Mouse (Mus musculus) megakaryocyte progenitor cell, adult 5-6 weeks (primary cell): ENCODE measurements around the gene Pogz. TPM values are rescaled to one million over a fixed set of nuclear protein-coding genes. Genes with fewer than 3 reads are reported as not detected.

Source experiments
- ATAC-seq: replicated peaks from 2 replicates; pipeline ENCODE4 v1.8.0; 2016; ENCODE audit warnings: mild to moderate bottlenecking, moderate TSS enrichment, inconsistent platforms; ENCODE audit not compliant: poor library complexity
- total RNA-seq, 2 experiments: library from RNA; stranded (forward) in 1 of 2; stranded (reverse) in 1 of 2; fragments of 157-497, 149-512 nt in 1 of 2; fragments of 200-1000 nt in 1 of 2; gene quantifications; 2 replicates each; pipeline versions ENCODE4 v1.2.3 to v1.2.4; 2015 to 2017

The Pogz gene
- total RNA-seq (2015) (31.3 and 35.8 TPM in 2 replicates), total RNA-seq (2017) (13.5 and 15.3 TPM in 2 replicates)

GRCm38 (mm10) chr3:94837183-94837890, at the start of gene Pogz:
Pogz (plus strand) TSS chr3:94837567.
- ATAC-seq, result peak; percentile 95

- no peak for ATAC-seq
These were observed 48.3 kb upstream of the Pogz start for GRCm38 (mm10) chr3:94789071-94789470.

- ATAC-seq, result no peak
These were observed 47.9 kb upstream of the Pogz start for GRCm38 (mm10) chr3:94789516-94789915.

GRCm38 (mm10) chr3:94792258-94792657, 45.1 kb upstream of the Pogz start:
- ATAC-seq, result no peak

- peak; percentile 70 for ATAC-seq
These were observed 43.7 kb upstream of the Pogz start for GRCm38 (mm10) chr3:94793672-94794071.

- ATAC-seq, result no peak
These were observed 43.0 kb upstream of the Pogz start for GRCm38 (mm10) chr3:94794359-94794758.

GRCm38 (mm10) chr3:94795596-94796140, 41.7 kb upstream of the Pogz start:
- no peak for ATAC-seq

GRCm38 (mm10) chr3:94796181-94796580, 41.2 kb upstream of the Pogz start:
- ATAC-seq, result no peak

- no peak for ATAC-seq
These were observed 33.2 kb upstream of the Pogz start for GRCm38 (mm10) chr3:94804146-94804545.

GRCm38 (mm10) chr3:94804976-94805375, 32.4 kb upstream of the Pogz start:
- ATAC-seq, result no peak

- no peak for ATAC-seq
These were observed 29.1 kb upstream of the Pogz start for GRCm38 (mm10) chr3:94808296-94808695.

GRCm38 (mm10) chr3:94811628-94812027, 25.7 kb upstream of the Pogz start:
- ATAC-seq, result peak; percentile 80

GRCm38 (mm10) chr3:94813651-94814050, 23.7 kb upstream of the Pogz start:
- no peak for ATAC-seq

- ATAC-seq, result no peak
These were observed 23.3 kb upstream of the Pogz start for GRCm38 (mm10) chr3:94814063-94814462.

- ATAC-seq, result 0 out of 2 replicates have a peak, but pooled peaks have one; percentile 11
These were observed 22.7 kb upstream of the Pogz start for GRCm38 (mm10) chr3:94814663-94815062.

GRCm38 (mm10) chr3:94815603-94816002, 21.8 kb upstream of the Pogz start:
- peak; percentile 51 for ATAC-seq

GRCm38 (mm10) chr3:94817731-94818130, 19.6 kb upstream of the Pogz start:
- no peak for ATAC-seq

GRCm38 (mm10) chr3:94819452-94820425, 17.6 kb upstream of the Pogz start:
- ATAC-seq, result no peak

- peak; percentile 68 for ATAC-seq
These were observed 16.2 kb upstream of the Pogz start for GRCm38 (mm10) chr3:94821008-94821638.

- no peak for ATAC-seq
These were observed 15.3 kb upstream of the Pogz start for GRCm38 (mm10) chr3:94822082-94822481.

- no peak for ATAC-seq
These were observed 13.3 kb upstream of the Pogz start for GRCm38 (mm10) chr3:94824110-94824509.
